Comparison of ENCODE assay signal across 9 mouse cellular contexts in the genomic region with DNA sequence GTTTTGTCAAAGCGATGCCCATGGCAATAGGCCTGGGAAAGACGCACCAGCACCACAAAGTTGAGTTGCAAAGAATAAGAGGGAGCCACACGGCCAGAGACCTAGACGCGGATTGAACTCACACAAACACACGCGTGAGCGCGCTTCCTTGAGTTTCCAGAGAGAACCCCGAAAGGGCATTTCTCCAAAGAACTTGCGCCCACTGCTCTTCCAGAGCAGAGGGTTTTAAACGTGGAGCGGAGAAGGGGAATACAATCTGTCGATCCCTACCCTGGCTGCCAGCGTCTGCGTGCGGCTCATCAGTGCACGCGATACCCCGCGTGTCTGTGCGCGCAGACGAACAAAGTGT. TPM values are rescaled to one million over a fixed set of nuclear protein-coding genes. Genes with fewer than 3 reads are reported as not detected.
A peak's percentile ranks its signal among the peaks of the same experiment; 100 is the strongest.
DNase-seq lines count a peak whose midpoint lies in the region; ATAC-seq and TF ChIP-seq lines count a peak whose summit lies in the region.
"Had no signal": no experiment of that assay in that cellular context is flagged by ENCODE, and none has a peak within 500 bp of the region (broad histone marks: within the 10 kb centered on the region; RNA-seq: fewer than 3 reads in every experiment).

No protein-coding gene starts in this region.

- no peaks in the 10 kb centered on the region for H3K36me3 ChIP-seq in hindbrain, embryonic 12.5 days
- H3K36me3 ChIP-seq in midbrain, embryonic 13.5 days: no peaks in the 10 kb centered on the region

- H3K9ac ChIP-seq in hindbrain, embryonic 12.5 days: peak overlapping the region; percentile 36; the same call in 1 of the 2 replicates
- 0 out of 2 replicates have a peak overlapping the region, but pooled peaks have one; percentile 52 for H3K9ac ChIP-seq in midbrain, embryonic 13.5 days (replicated peaks)

- peaks cover 24% of the 10 kb centered on the region for H3K4me1 ChIP-seq in hindbrain, embryonic 12.5 days
- peaks cover 33% of the 10 kb centered on the region for H3K4me1 ChIP-seq in midbrain, embryonic 13.5 days (replicated peaks)

- peaks cover 85% of the 10 kb centered on the region for H3K27me3 ChIP-seq in hindbrain, embryonic 12.5 days
- H3K27me3 ChIP-seq in midbrain, embryonic 13.5 days: peaks cover 89% of the 10 kb centered on the region

- 1% methylated on average over 19 of the region's 24 CpGs for WGBS in hindbrain, embryonic 12.5 days
- 2% methylated on average over 24 of the region's 24 CpGs for WGBS in midbrain, embryonic 13.5 days

- peak; percentile 19 for DNase-seq in gastrocnemius, adult 2 months
- no peak for DNase-seq in gastrocnemius, adult 18-20 months (ENCODE audit: low spot score)
- peak; percentile 14 for DNase-seq in Muller cell, postnatal 12 days (ENCODE audit: inconsistent ontology term)
- DNase-seq in MN1 (ENCODE audit: low spot score): no peak
- DNase-seq in urinary bladder, postnatal 25 days (ENCODE audit: low spot score): no peak
- DNase-seq: adrenal gland, postnatal 25 days had no signal

- 0 out of 2 replicates have a peak, but pooled peaks have one; percentile 29 for ATAC-seq in hindbrain, embryonic 12.5 days (ENCODE audit: low FRiP score)
- 0 out of 2 replicates have a peak, but pooled peaks have one; percentile 40 for ATAC-seq in midbrain, embryonic 13.5 days
- ATAC-seq in CD4-positive, CD25-positive, alpha-beta regulatory T cell, adult 4 months: no peak

- no peaks in the 10 kb centered on the region for H3K9me3 ChIP-seq in hindbrain, embryonic 12.5 days (replicated peaks)
- H3K9me3 ChIP-seq in midbrain, embryonic 13.5 days: no peaks in the 10 kb centered on the region

- no peak overlapping the region for H3K27ac ChIP-seq in gastrocnemius, adult 2 months
- H3K27ac ChIP-seq in hindbrain, embryonic 12.5 days: no peak overlapping the region
- H3K27ac ChIP-seq in midbrain, embryonic 13.5 days: no peak overlapping the region

- no peak for TF ChIP-seq CTCF in gastrocnemius, adult 2 months (IDR thresholded peaks at IDR 0.05)

- peak overlapping the region; percentile 62 for H3K4me2 ChIP-seq in hindbrain, embryonic 12.5 days (replicated peaks)
- peak overlapping the region; percentile 59 for H3K4me2 ChIP-seq in midbrain, embryonic 13.5 days (replicated peaks)

- H3K4me3 ChIP-seq in gastrocnemius, adult 2 months: no peak overlapping the region
- peak overlapping the region; percentile 36 for H3K4me3 ChIP-seq in hindbrain, embryonic 12.5 days
- peak overlapping the region; percentile 41 for H3K4me3 ChIP-seq in midbrain, embryonic 13.5 days (replicated peaks)

- intact Hi-C loops in gastrocnemius, adult 2 months (cut with DNase I): no loop called here

RNA-seq across cellular contexts. Expression of a gene that starts 0.9 kb away (rescaled TPM):
- not detected for total RNA-seq in gastrocnemius, adult 2 months (2021)
- total RNA-seq in gastrocnemius, adult 18-20 months (2021): not detected
- polyA plus RNA-seq in hindbrain, embryonic 12.5 days (2016; fragmentation: Nextera tagmentation; extraction: Ambion mirVana): 0.16 and 0.26 TPM in 2 replicates
- polyA plus RNA-seq in midbrain, embryonic 13.5 days (2015; fragmentation: Nextera tagmentation; extraction: Ambion mirVana): 2.9 and 4.7 TPM in 2 replicates
- polyA plus RNA-seq in CD4-positive, CD25-positive, alpha-beta regulatory T cell, adult 4 months (2017; shearing (Covaris generic)): not detected
- total RNA-seq: adrenal gland, postnatal 25 days had no signal

Comparison
In these comparisons a context has a peak if more than half of its experiments do, and no peak if none do; other contexts are left out.
1. DNase-seq: peak in gastrocnemius, adult 2 months (single experiment) and Muller cell, postnatal 12 days (single experiment); none in gastrocnemius, adult 18-20 months (single experiment), MN1 (single experiment) and urinary bladder, postnatal 25 days (single experiment).